Mouse (Mus musculus) bone marrow, adult 2 months (tissue): ENCODE results near the gene Tent4b.

Experiments
- CTCF ChIP-seq: fragments of 200-500 bp; IDR thresholded peaks from 2 replicates; pipeline ENCODE4 v1.5.1; 2011; ENCODE audit warnings: low read length, control low read depth; ENCODE audit not compliant: control insufficient read depth, insufficient read depth
- POLR2A ChIP-seq: fragments of 200-500 bp; IDR thresholded peaks from 2 replicates; pipeline ENCODE4 v1.6.1; 2011; ENCODE audit warnings: low read depth, mild to moderate bottlenecking, control low read depth, low read length, borderline replicate concordance; ENCODE audit not compliant: control insufficient read depth

DNA sequence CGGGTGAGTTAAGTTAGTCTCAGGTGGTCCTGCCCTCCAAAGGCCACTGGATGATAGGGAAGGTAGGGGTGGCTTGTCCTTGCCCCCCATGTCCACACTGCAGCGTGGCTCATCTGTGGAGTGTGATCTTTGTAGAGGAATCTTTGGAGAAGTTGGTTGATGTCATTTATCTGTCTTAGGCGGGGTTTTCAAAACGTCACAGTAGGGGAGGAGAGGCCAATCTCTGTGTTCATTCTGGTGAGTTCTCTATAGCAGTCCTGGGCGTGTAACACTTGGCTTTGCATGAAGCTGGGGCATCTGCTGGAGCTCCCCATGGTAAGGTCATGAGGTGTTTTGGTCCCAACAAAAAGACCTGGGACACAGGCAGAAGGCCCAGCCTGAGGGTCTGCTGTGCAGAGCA is 75.1 kb downstream of the Tent4b start:
- TF ChIP-seq CTCF = no peak
- TF ChIP-seq POLR2A = no peak
